8 mouse cellular contexts compared by ENCODE assay signal in genomic region chr13:28885083-28886037, GRCm38 (mm10).
DNase-seq lines count a peak whose midpoint lies in the region; ATAC-seq lines count a peak whose summit lies in the region.

No protein-coding gene starts in this region.

- peak overlapping the region; percentile 70 for H3K9ac ChIP-seq in intestine, embryonic 16.5 days (ENCODE audit: low read depth, low read length)

- peaks cover 3% of the 10 kb centered on the region; the same call in 1 of the 2 replicates for H3K4me1 ChIP-seq in intestine, embryonic 16.5 days (ENCODE audit: control insufficient read depth, insufficient read depth, low read length)
- peaks cover 14% of the 10 kb centered on the region for H3K4me1 ChIP-seq in megakaryocyte, embryonic 14.5 days

- H3K27ac ChIP-seq in intestine, embryonic 16.5 days (ENCODE audit: low read length), result no peak overlapping the region

- peak overlapping the region; percentile 60 for H3K4me3 ChIP-seq in intestine, embryonic 16.5 days (ENCODE audit: low read length)
- H3K4me3 ChIP-seq in megakaryocyte, embryonic 14.5 days (replicated peaks), result peak overlapping the region; percentile 89

- H3K36me3 ChIP-seq in intestine, embryonic 16.5 days (ENCODE audit: control insufficient read depth, insufficient read depth, low read length), result no peaks in the 10 kb centered on the region
- no peaks in the 10 kb centered on the region for H3K36me3 ChIP-seq in megakaryocyte, embryonic 14.5 days (replicated peaks; ENCODE audit: low read length)

- 1% methylated on average over 29 of the region's 30 CpGs for WGBS in intestine, embryonic 16.5 days

- peak overlapping the region; percentile 82 for H3K4me2 ChIP-seq in intestine, embryonic 16.5 days (ENCODE audit: low read depth, low read length)

- ATAC-seq in granulocyte monocyte progenitor cell, adult 5-6 weeks (replicated peaks; ENCODE audit: poor library complexity, severe bottlenecking), result peak; percentile 47
- peak; percentile 31; the same call in 1 of the 2 replicates for ATAC-seq in intestine, embryonic 16.5 days

- peak; percentile 5 to 22 for DNase-seq in adrenal gland, adult 18-20 months (ENCODE audit: low spot score in 2 of 2)
- DNase-seq in adrenal gland, postnatal 25 days, result no peak
- peak; percentile 60 for DNase-seq in NIH3T3 (ENCODE audit: low read depth)
- peak; percentile 52 for DNase-seq in testis, postnatal 10 days (ENCODE audit: low spot score)
- no peak for DNase-seq in frontal cortex, postnatal 14 days (ENCODE audit: low spot score in 2 of 2)

- peaks cover 8% of the 10 kb centered on the region for H3K27me3 ChIP-seq in intestine, embryonic 16.5 days (replicated peaks; ENCODE audit: control insufficient read depth, insufficient read depth, low read length)
- H3K27me3 ChIP-seq in megakaryocyte, embryonic 14.5 days (replicated peaks), result peaks cover 66% of the 10 kb centered on the region

- no peaks in the 10 kb centered on the region for H3K9me3 ChIP-seq in intestine, embryonic 16.5 days (ENCODE audit: control insufficient read depth, low read length)
- H3K9me3 ChIP-seq in megakaryocyte, embryonic 14.5 days, result 0 out of 2 replicates have a peak, but pooled peaks cover 3% of the 10 kb centered on the region

Comparison
In these comparisons a context has a peak if more than half of its experiments do, and no peak if none do; other contexts are left out.
1. DNase-seq: peak in adrenal gland, adult 18-20 months (2 of 2), NIH3T3 (single experiment) and testis, postnatal 10 days (single experiment); none in adrenal gland, postnatal 25 days (single experiment) and frontal cortex, postnatal 14 days (0 of 2).